Mouse (Mus musculus) neural tube, embryonic 13.5 days (tissue): Measurements from ENCODE around the gene Aimp1. TPM values are rescaled to one million over a fixed set of nuclear protein-coding genes. Genes with fewer than 3 reads are reported as not detected.

Source experiments
- ATAC-seq: fragments of 200-750 bp; cut with Nextera tagmentation; 2 replicates; pipeline ENCODE4 v1.8.0; 2017; ENCODE audit warnings: low read depth, mild to moderate bottlenecking, moderate TSS enrichment, moderate library complexity
- H3K27ac ChIP-seq: fragments of 300-500 bp; sonication (generic); replicated peaks from 2 replicates; pipeline ENCODE4 v1.5.1; 2015; ENCODE audit warnings: moderate library complexity, mild to moderate bottlenecking, inconsistent platforms
- H3K27me3 ChIP-seq: fragments of 300-500 bp; sonication (generic); 2 replicates; pipeline ENCODE4 v1.6.1; 2015; ENCODE audit warnings: mild to moderate bottlenecking, inconsistent platforms
- H3K36me3 ChIP-seq: fragments of 300-500 bp; sonication (generic); 2 replicates; pipeline ENCODE4 v1.6.1; 2015; ENCODE audit warnings: mild to moderate bottlenecking, inconsistent platforms
- H3K4me1 ChIP-seq: fragments of 300-500 bp; sonication (generic); replicated peaks from 2 replicates; pipeline ENCODE4 v1.6.1; 2015; ENCODE audit warnings: inconsistent platforms
- H3K4me2 ChIP-seq: fragments of 300-500 bp; sonication (generic); 2 replicates; pipeline ENCODE4 v1.6.1; 2015; ENCODE audit warnings: inconsistent platforms, mild to moderate bottlenecking, moderate library complexity
- H3K4me3 ChIP-seq: fragments of 300-500 bp; sonication (generic); 2 replicates; pipeline ENCODE4 v1.5.1; 2015; ENCODE audit warnings: mild to moderate bottlenecking, inconsistent platforms
- H3K9ac ChIP-seq: fragments of 300-500 bp; sonication (generic); 2 replicates; pipeline ENCODE4 v1.6.1; 2015; ENCODE audit warnings: moderate library complexity, mild to moderate bottlenecking, inconsistent platforms
- H3K9me3 ChIP-seq: fragments of 300-500 bp; sonication (generic); 2 replicates; pipeline ENCODE4 v1.6.1; 2016; ENCODE audit warnings: inconsistent platforms
- WGBS: fragments of 180-500 bp; shearing (Covaris S2); methylation state at CpG from one replicate; pipeline ENCODE4 v1.1.7; 2015; 5-methylcytosine and 5-hydroxymethylcytosine counted together
- polyA plus RNA-seq: library from polyadenylated mRNA; unstranded; fragments of >200 nt; fragmentation: Nextera tagmentation; extraction: Ambion mirVana; gene quantifications from 2 replicates; pipeline ENCODE4 v1.2.1, GENCODE M21; 2015

Aimp1 gene
- polyA plus RNA-seq, 1 experiment from 2014 or later = 71.7 TPM

DNA sequence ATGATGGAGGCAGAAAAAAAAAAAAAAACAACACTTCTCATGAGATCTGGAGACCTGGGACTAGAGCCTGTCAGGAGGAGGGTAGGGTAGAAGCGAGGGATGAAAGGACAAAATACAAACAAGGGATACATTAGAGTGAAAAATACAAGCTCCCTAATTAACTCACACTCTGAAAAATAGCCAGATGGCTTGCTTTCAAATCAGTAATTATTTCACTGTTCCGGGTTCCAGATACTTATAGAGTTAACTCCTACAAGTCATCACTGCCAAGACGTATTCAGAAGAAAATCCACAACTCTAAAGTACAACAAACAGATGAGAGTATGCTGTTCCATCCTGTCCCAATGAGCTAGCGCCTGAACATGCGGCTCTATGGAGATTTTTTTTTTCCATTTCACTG is 34.0 kb downstream of the Aimp1 start:
- Histone ChIP-seq H3K4me2 (no peak overlapping the region), H3K4me3 (no peak overlapping the region), H3K9me3 (no peaks in the 10 kb centered on the region), H3K36me3 (no peaks in the 10 kb centered on the region), H3K27me3 (no peaks in the 10 kb centered on the region), H3K4me1 (no peaks in the 10 kb centered on the region), H3K9ac (no peak overlapping the region), H3K27ac (no peak overlapping the region)
- no peak for ATAC-seq
- 88% methylated on average over 5 of the region's 5 CpGs for WGBS

GRCm38 (mm10) chr3:132649368-132649767 is 34.8 kb downstream of the Aimp1 start:
- Histone ChIP-seq H3K36me3 (no peaks in the 10 kb centered on the region), H3K4me1 (no peaks in the 10 kb centered on the region), H3K27ac (no peak overlapping the region), H3K4me2 (no peak overlapping the region), H3K9me3 (no peaks in the 10 kb centered on the region), H3K9ac (no peak overlapping the region), H3K4me3 (no peak overlapping the region), H3K27me3 (no peaks in the 10 kb centered on the region)
- ATAC-seq = no peak
- 91% methylated on average over 7 of the region's 7 CpGs for WGBS

GRCm38 (mm10) chr3:132646814-132647213 is 37.4 kb downstream of the Aimp1 start:
- no peaks in the 10 kb centered on the region for H3K27me3 ChIP-seq
- WGBS = 51% methylated on average over 1 of the region's 1 CpGs
- H3K36me3 ChIP-seq = no peaks in the 10 kb centered on the region
- no peak overlapping the region for H3K27ac ChIP-seq
- H3K4me3 ChIP-seq = no peak overlapping the region
- no peaks in the 10 kb centered on the region for H3K9me3 ChIP-seq
- no peaks in the 10 kb centered on the region for H3K4me1 ChIP-seq
- no peak overlapping the region for H3K4me2 ChIP-seq
- no peak overlapping the region for H3K9ac ChIP-seq
- ATAC-seq = no peak

DNA sequence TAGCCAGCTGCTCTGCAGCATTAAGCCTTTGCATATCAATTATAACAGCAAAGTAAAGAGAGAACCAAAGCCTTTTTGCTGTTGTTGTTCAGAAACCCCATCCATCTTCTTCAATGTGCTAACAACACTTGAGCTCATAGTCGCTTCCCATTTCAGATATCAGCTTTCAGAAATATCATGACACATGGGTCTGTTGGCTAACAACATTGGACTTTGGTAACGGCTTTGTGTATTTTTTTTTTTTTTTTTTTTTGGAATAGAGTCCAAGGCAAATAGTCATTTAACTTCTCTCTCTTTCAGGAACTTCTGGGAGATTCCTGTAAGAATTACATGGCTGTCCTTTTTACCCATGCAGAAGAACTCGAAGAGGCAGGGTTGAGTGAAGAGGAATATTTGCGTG is 40.1 kb downstream of the Aimp1 start:
- Histone ChIP-seq H3K27me3 (no peaks in the 10 kb centered on the region), H3K4me2 (no peak overlapping the region), H3K4me1 (no peaks in the 10 kb centered on the region), H3K9ac (no peak overlapping the region), H3K4me3 (no peak overlapping the region), H3K27ac (no peak overlapping the region), H3K9me3 (no peaks in the 10 kb centered on the region), H3K36me3 (no peaks in the 10 kb centered on the region)
- ATAC-seq = no peak
- 84% methylated on average over 4 of the region's 4 CpGs for WGBS

- no peak overlapping the region for H3K27ac ChIP-seq
- 90% methylated on average over 3 of the region's 3 CpGs for WGBS
- H3K4me3 ChIP-seq = no peak overlapping the region
- H3K4me1 ChIP-seq = no peaks in the 10 kb centered on the region
- no peaks in the 10 kb centered on the region for H3K36me3 ChIP-seq
- no peak overlapping the region for H3K4me2 ChIP-seq
- no peaks in the 10 kb centered on the region for H3K27me3 ChIP-seq
- no peaks in the 10 kb centered on the region for H3K9me3 ChIP-seq
- ATAC-seq = no peak
- no peak overlapping the region for H3K9ac ChIP-seq
Observed at GRCm38 (mm10) chr3:132637080-132637479, 47.1 kb downstream of the Aimp1 start.

GRCm38 (mm10) chr3:132633261-132633660 is 50.9 kb downstream of the Aimp1 start:
- Histone ChIP-seq H3K4me2 (no peak overlapping the region), H3K27me3 (no peaks in the 10 kb centered on the region), H3K4me1 (no peaks in the 10 kb centered on the region), H3K27ac (no peak overlapping the region), H3K36me3 (no peaks in the 10 kb centered on the region), H3K4me3 (no peak overlapping the region), H3K9ac (no peak overlapping the region), H3K9me3 (no peaks in the 10 kb centered on the region)
- ATAC-seq = no peak
- 62% methylated on average over 2 of the region's 2 CpGs for WGBS

DNA sequence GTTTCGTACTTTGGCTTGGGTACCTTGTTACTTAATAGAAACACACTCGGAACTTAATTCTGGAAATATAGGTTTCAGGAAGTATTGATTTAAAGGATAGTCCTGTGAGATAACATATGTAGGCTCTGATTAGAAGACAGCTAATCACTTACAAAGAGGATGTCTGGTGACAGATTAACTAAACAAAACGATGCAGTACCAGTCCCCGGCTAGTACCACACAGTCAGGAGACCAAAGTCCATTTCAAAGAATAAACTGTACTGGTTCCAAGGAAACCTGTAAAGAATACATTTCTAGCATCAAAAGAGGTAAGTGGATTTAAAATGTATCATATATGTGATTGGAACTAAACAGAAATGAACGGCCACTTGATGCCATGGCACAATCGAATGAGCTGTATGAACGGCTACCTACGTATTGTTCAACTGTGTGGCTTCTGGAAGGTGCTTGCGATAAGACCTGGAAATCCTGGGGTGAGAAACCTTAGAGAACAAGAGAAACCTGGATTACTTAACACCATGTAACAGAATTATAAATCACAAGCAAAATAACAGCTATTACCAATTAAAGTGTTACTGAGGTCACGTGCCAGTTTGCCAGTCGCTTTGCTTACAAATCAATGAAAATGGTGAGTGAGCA is 54.5 kb downstream of the Aimp1 start, which contains the start of gene Gimd1:
Gene Gimd1, plus strand, starts transcription at position 220 of the 639 bp plus-strand sequence.
- no peak for ATAC-seq
- no peak within 1 kb of the TSS for H3K9ac ChIP-seq
- H3K4me3 ChIP-seq = no peak within 1 kb of the TSS
- WGBS = 94% methylated on average over 11 of the region's 11 CpGs
- no peaks in the 10 kb centered on the region for H3K9me3 ChIP-seq
- H3K4me1 ChIP-seq = no peaks in the 10 kb centered on the region
- no peaks in the 10 kb centered on the region for H3K27me3 ChIP-seq
- H3K4me2 ChIP-seq = no peak within 1 kb of the TSS
- no peak within 1 kb of the TSS for H3K27ac ChIP-seq
- no peaks in the 10 kb centered on the region for H3K36me3 ChIP-seq

GRCm38 (mm10) chr3:132628741-132629140 is 55.4 kb downstream of the Aimp1 start:
- Histone ChIP-seq H3K27me3 (no peaks in the 10 kb centered on the region), H3K9ac (no peak overlapping the region), H3K4me3 (no peak overlapping the region), H3K36me3 (no peaks in the 10 kb centered on the region), H3K4me1 (no peaks in the 10 kb centered on the region), H3K9me3 (no peaks in the 10 kb centered on the region), H3K27ac (no peak overlapping the region), H3K4me2 (no peak overlapping the region)
- WGBS = 58% methylated on average over 8 of the region's 8 CpGs
- ATAC-seq = no peak

Other genes with a start within 250 kb of the Aimp1 start
- not detected in 2 replicates for gene Gimd1, start 54.5 kb downstream of the Aimp1 start, polyA plus RNA-seq
- gene Tbck, start 226 bp downstream of the Aimp1 start, polyA plus RNA-seq = 34.1 and 34.4 TPM in 2 replicates